In the genomic region with DNA sequence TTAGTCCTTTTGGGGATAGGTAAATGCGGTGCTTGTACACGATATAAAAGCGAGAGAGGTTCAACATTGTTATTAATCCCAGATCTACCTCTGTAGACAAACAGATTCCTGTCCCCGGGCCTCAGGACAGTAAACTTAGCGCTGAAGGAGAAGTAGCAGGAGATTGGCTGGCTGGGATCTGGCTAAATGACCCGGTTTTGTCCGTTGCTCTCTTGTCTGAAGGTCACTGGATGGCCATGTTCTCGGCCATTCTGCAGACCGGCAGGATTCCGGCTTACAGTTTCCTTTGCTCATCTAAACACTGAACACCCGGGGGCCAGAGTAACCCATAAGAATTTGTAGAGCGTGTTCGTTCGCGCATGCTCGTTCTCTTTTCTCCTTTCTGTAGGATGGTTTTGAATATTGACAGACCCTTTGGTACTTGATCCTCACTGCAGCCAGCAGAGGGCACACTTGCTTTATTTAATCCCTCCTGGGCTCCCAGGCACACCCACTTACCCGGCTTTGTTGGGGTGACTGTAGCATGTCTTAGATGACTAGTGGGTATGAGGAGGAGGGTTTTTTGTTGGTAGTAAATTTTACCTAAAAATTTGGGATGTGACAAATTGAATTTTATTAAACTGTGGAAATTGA, we compare ENCODE assay signal across 8 mouse cellular contexts. TPM values are rescaled to one million over a fixed set of nuclear protein-coding genes. Genes with fewer than 3 reads are reported as not detected.
DNase-seq lines count a peak whose midpoint lies in the region; ATAC-seq lines count a peak whose summit lies in the region.

No protein-coding gene starts in this region.

- no peak overlapping the region for H3K27ac ChIP-seq in hindbrain, embryonic 15.5 days (replicated peaks)

- DNase-seq in NIH3T3 (ENCODE audit: low read depth) = peak; percentile 90
- peak; percentile 89 to 92 for DNase-seq in cerebellum, postnatal 14 days
- DNase-seq in gastrocnemius, adult 18-20 months (ENCODE audit: low spot score) = peak; percentile 85
- peak; percentile 81 to 84 for DNase-seq in layer of hippocampus, postnatal 36 days
- peak; percentile 85 for DNase-seq in lung, postnatal 25 days (ENCODE audit: low spot score)
- peak; percentile 74 for DNase-seq in retina, adult 2 months (ENCODE audit: low read depth, low spot score)
- peak; percentile 88 for DNase-seq in thymus, postnatal 14 days

- H3K36me3 ChIP-seq in hindbrain, embryonic 15.5 days = no peaks in the 10 kb centered on the region

- peak; percentile 83; the same call in 1 of the 2 replicates for ATAC-seq in hindbrain, embryonic 15.5 days (ENCODE audit: low FRiP score, low read depth)

- H3K4me1 ChIP-seq in hindbrain, embryonic 15.5 days (replicated peaks) = peaks cover 25% of the 10 kb centered on the region

- WGBS in hindbrain, embryonic 15.5 days = 16% methylated on average over 17 of the region's 17 CpGs

- H3K9ac ChIP-seq in hindbrain, embryonic 15.5 days = peak overlapping the region; percentile 49; the same call in 1 of the 2 replicates

- peak overlapping the region; percentile 42 for H3K4me3 ChIP-seq in hindbrain, embryonic 15.5 days

- H3K4me2 ChIP-seq in hindbrain, embryonic 15.5 days = peak overlapping the region; percentile 68

- H3K9me3 ChIP-seq in hindbrain, embryonic 15.5 days = no peaks in the 10 kb centered on the region

- no peaks in the 10 kb centered on the region for H3K27me3 ChIP-seq in hindbrain, embryonic 15.5 days

RNA-seq across cellular contexts. Expression of a gene that starts 6.0 kb away (rescaled TPM):
- total RNA-seq in gastrocnemius, adult 18-20 months (2021) = 1 to 10 TPM; 2.4 to 2.6 TPM
- 57.3 and 59.7 TPM in 2 replicates for polyA plus RNA-seq in hindbrain, embryonic 15.5 days (2015; fragmentation: Nextera tagmentation; extraction: Ambion mirVana)
- total RNA-seq in layer of hippocampus, postnatal 36 days (2021) = 100 to 1,000 TPM; 689 to 742 TPM

RNA-seq across cellular contexts. Expression of a gene that starts 36.7 kb away (rescaled TPM):
- total RNA-seq in gastrocnemius, adult 18-20 months (2021) = 1 to 10 TPM; 8.6 to 9.5 TPM
- 45.2 and 52.9 TPM in 2 replicates for polyA plus RNA-seq in hindbrain, embryonic 15.5 days (2015; fragmentation: Nextera tagmentation; extraction: Ambion mirVana)
- total RNA-seq in layer of hippocampus, postnatal 36 days (2021) = 100 to 1,000 TPM; 117 to 122 TPM

Comparison
In these comparisons a context has a peak if more than half of its experiments do, and no peak if none do; other contexts are left out.
1. RNA of a gene that starts 6.0 kb away (total RNA-seq): 689 to 742 TPM in layer of hippocampus, postnatal 36 days; 2.4 to 2.6 TPM in gastrocnemius, adult 18-20 months; every median in the first group is over 100 times any median in the second.
2. RNA of a gene that starts 36.7 kb away (total RNA-seq): 117 to 122 TPM in layer of hippocampus, postnatal 36 days; 8.6 to 9.5 TPM in gastrocnemius, adult 18-20 months; every median in the first group is over 10 times any median in the second.
3. Peak in every context shown above with its lines, with median percentiles within 50 percentile points of each other: DNase-seq.